Mouse (Mus musculus) spleen, adult 18-20 months (tissue): ENCODE data around the gene Spata25.

Source experiments
- DNase-seq, 2 experiments: peaks; one replicate each; pipeline ENCODE4 v3.0.0; 2022; ENCODE audit warnings: mixed read lengths in 2 of 2

Gene Spata25

GRCm38 (mm10) chr2:164779481-164780086 lies 48.8 kb downstream of the Spata25 start, which contains the start of gene Tnnc2:
Tnnc2 (minus strand) TSS chr2:164779967.
- DNase-seq = no peak

GRCm38 (mm10) chr2:164778809-164779208 lies 49.5 kb downstream of the Spata25 start:
- no peak for DNase-seq

- DNase-seq = no peak
These were observed 50.4 kb downstream of the Spata25 start for GRCm38 (mm10) chr2:164778015-164778287.

DNA sequence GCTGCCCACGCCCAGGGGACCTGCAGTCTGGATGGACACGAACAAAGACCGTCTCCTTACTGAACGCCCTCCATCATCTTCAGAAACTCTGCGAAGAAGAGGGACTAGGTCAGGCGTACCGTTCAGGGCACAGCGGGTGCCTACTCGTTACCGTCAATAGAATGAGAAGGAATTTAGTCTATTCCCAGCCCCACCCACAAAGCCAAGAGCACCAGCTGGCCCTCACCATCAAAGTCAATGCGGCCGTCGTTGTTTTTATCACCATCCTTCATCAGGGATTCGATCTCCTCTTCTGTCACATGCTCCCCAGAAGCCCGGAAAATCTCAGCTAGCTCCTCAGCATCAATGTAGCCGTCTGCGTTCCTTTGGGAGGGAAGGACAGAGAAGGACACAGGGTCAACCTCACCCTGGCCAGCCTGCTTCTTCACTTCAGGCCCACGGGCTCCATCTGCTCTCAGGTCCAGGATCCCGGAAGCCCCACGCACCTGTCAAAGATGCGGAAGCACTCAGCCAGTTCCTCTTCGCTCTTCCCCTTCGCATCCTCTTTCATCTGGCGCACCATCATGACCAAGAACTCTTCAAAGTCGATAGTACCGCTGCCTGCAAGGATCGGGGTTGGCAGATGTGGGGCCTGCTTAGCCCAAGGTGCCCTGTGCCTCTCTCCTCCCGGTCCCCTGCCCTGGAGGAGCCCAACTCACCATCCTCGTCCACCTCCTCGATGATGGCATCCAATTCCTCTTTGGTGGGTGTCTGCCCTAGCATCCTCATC lies 50.9 kb downstream of the Spata25 start:
- no peak for DNase-seq

DNA sequence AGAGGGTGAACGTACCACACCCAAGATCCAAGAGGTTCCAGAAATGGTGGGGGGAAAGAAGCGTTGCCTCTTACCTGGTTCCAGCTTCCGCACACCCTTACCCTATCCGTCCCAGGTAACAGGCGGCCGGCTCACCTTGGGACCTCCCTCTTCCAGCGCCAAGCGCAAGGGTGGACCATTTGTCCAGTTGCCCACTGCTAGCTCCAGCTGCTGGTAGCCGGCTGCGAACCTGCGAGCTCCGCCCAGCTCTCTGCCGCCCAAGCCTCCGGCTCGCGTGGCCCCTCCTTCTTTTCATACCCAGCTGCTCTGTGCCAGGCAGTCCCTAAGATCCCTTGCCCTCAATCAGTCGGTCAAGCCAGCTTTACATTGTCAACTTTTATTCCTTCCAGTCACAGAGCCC lies 51.5 kb downstream of the Spata25 start:
- no peak for DNase-seq
